Mouse (Mus musculus) erythroblast, embryonic 14.5 days (primary cell): Measurements from ENCODE around the gene Pip5k1c. TPM values are rescaled to one million over a fixed set of nuclear protein-coding genes. Genes with fewer than 3 reads are reported as not detected.

Source experiments
- H3K27me3 ChIP-seq: 2 replicates; pipeline ENCODE4 v1.6.1; 2012; ENCODE audit warnings: inconsistent platforms; ENCODE audit not compliant: control insufficient read depth
- H3K36me3 ChIP-seq: 2 replicates; pipeline ENCODE4 v1.6.1; 2012; ENCODE audit warnings: mild to moderate bottlenecking, inconsistent platforms; ENCODE audit not compliant: control insufficient read depth
- H3K4me1 ChIP-seq: 2 replicates; pipeline ENCODE4 v1.6.1; 2012; ENCODE audit warnings: inconsistent platforms; ENCODE audit not compliant: control insufficient read depth
- H3K4me3 ChIP-seq: replicated peaks from 2 replicates; pipeline ENCODE3; 2012; ENCODE audit warnings: moderate library complexity, mild to moderate bottlenecking, inconsistent platforms
- H3K9me3 ChIP-seq: 2 replicates; pipeline ENCODE4 v1.6.1; 2012; ENCODE audit warnings: low read length, inconsistent platforms, mixed read lengths; ENCODE audit not compliant: control insufficient read depth
- GATA1 ChIP-seq: IDR thresholded peaks from 2 replicates; pipeline ENCODE4 v1.6.1; 2012; ENCODE audit warnings: low read length, inconsistent platforms, mixed read lengths
- TAL1 ChIP-seq: IDR thresholded peaks from 3 replicates; pipeline ENCODE4 v1.6.1; 2012; ENCODE audit warnings: low read length, inconsistent platforms, mixed read lengths
- polyA plus RNA-seq: library from polyadenylated mRNA; stranded (reverse); fragments of >175 nt; gene quantifications from 2 replicates; pipeline ENCODE4 v1.2.3, GENCODE M21; 2012

The Pip5k1c gene
- polyA plus RNA-seq, 1 experiment: 4.5 TPM

- Histone ChIP-seq H3K4me1 (peaks cover 93% of the 10 kb centered on the region), H3K4me3 (no peak overlapping the region), H3K9me3 (no peaks in the 10 kb centered on the region), H3K36me3 (peaks cover 38% of the 10 kb centered on the region), H3K27me3 (no peaks in the 10 kb centered on the region)
- TF ChIP-seq TAL1: no peak
- no peak for TF ChIP-seq GATA1
These were observed 5.8 kb downstream of the Pip5k1c start for GRCm38 (mm10) chr10:81298369-81299100.

DNA sequence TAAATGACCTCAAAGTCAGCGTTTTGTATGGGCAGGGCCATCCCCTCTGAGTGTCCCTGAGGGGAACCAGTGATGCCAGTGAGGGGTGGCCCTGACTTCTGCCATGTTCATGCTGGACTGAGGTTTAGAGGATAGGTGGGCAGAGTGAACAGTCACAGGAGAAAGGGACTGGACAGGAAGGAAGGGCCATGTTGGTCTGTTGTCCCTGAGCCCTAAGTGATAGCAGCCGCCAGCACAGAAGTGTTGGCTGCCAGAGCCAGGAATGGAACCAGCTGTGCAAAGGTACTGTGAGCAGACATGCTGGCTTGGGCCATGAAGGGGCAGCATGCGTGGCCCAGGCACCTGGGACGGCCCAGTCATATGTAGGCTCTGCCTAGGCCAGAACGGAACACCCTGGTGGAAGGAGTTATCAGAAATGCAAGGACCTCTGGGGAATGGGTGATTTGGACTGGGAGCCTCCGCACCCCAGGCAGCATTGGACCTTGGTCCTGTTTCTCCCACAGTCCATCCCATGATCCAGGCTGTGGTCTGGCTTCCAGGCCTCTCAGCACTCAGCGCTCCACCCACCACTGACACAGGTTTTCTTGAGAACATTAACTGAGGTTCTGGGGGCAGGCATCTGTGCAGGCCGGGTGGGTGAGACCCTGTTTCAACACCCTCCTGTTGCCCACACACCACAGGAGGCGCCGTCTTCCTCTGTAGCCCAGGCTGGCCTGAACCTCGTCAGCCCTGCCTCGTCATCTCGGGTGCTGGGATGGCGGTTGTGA lies 7.0 kb downstream of the Pip5k1c start:
- TF ChIP-seq TAL1 (no peak), GATA1 (no peak)
- peaks cover 90% of the 10 kb centered on the region for H3K4me1 ChIP-seq
- no peak overlapping the region for H3K4me3 ChIP-seq
- peaks cover 34% of the 10 kb centered on the region for H3K36me3 ChIP-seq
- H3K27me3 ChIP-seq: no peaks in the 10 kb centered on the region
- no peaks in the 10 kb centered on the region for H3K9me3 ChIP-seq

- Histone ChIP-seq H3K9me3 (no peaks in the 10 kb centered on the region), H3K4me3 (no peak overlapping the region), H3K27me3 (no peaks in the 10 kb centered on the region), H3K4me1 (peaks cover 88% of the 10 kb centered on the region), H3K36me3 (peaks cover 35% of the 10 kb centered on the region)
- TF ChIP-seq GATA1 (no peak), TAL1 (no peak)
These were observed 7.7 kb downstream of the Pip5k1c start for GRCm38 (mm10) chr10:81300352-81300907.

DNA sequence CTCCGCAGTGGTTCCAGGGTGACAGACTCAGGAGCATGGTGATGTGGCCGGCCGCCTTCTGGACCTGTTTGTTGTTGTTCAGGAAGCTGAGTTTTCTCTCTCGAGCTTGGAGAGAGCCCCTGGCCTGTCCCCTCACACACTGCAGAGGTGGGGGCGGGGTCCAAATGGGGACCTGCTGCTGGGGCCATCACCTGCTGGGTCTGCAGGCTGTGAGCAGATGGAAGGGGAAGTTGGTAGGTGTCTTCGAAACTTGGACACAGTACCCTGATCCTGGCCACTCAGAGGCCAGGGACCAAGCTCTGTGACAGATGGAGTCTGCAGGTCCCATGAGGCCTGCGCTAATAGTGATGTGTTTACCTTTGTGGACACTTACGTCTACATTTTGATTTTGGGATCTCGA lies 8.6 kb downstream of the Pip5k1c start:
- no peak overlapping the region for H3K4me3 ChIP-seq
- peaks cover 35% of the 10 kb centered on the region for H3K36me3 ChIP-seq
- H3K4me1 ChIP-seq: peaks cover 79% of the 10 kb centered on the region
- TF ChIP-seq GATA1 (no peak), TAL1 (no peak)
- H3K27me3 ChIP-seq: no peaks in the 10 kb centered on the region
- H3K9me3 ChIP-seq: no peaks in the 10 kb centered on the region

DNA sequence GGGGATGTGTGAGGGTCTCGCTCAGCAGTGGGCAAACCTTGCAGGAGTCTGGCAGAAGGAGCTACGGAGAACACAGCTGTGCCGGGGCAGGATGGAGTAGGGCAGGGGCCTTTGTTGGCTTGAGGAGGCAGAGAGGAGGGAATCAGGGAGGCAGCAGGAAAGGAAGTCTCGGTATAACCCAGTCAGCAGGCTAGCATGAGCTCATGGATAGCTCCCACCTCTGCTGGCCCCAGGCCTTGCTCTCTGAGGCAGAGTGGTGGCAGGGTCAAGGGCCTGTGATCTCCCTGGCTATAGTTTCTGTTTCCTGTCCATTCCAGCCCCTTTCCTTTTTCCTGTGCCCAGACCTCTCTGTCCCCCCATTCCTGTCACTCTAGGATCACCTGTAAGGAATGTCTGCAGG lies 9.5 kb downstream of the Pip5k1c start:
- TF ChIP-seq TAL1 (no peak), GATA1 (no peak)
- H3K9me3 ChIP-seq: no peaks in the 10 kb centered on the region
- peaks cover 41% of the 10 kb centered on the region for H3K36me3 ChIP-seq
- H3K4me1 ChIP-seq: peaks cover 72% of the 10 kb centered on the region
- no peak overlapping the region for H3K4me3 ChIP-seq
- no peaks in the 10 kb centered on the region for H3K27me3 ChIP-seq

GRCm38 (mm10) chr10:81302781-81303218 lies 10.0 kb downstream of the Pip5k1c start:
- H3K27me3 ChIP-seq: no peaks in the 10 kb centered on the region
- peaks cover 46% of the 10 kb centered on the region for H3K36me3 ChIP-seq
- peaks cover 67% of the 10 kb centered on the region for H3K4me1 ChIP-seq
- TF ChIP-seq GATA1 (no peak), TAL1 (no peak)
- H3K9me3 ChIP-seq: no peaks in the 10 kb centered on the region
- peak overlapping the region; percentile 19 for H3K4me3 ChIP-seq

DNA sequence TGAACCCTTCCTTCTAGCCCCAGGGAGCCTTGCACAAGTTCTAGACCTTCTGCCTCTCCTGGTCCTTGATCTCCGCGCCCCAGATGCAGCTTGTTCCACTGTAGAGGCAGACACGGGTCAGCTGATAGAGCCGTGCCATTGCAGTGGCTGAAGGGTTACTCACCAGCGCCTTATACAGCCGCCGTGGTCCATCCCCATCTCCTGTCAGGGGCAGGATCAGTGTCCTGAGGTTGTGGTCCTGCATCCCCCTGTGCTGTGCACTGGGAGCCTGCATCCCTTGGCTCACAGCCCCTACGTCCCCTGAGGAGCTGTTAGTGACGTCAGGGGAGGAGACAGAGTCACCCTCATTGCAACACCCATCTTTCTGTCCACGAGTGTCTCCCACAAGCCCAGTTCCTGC lies 10.5 kb downstream of the Pip5k1c start:
- TF ChIP-seq GATA1 (no peak), TAL1 (no peak)
- no peaks in the 10 kb centered on the region for H3K27me3 ChIP-seq
- no peak overlapping the region for H3K4me3 ChIP-seq
- H3K4me1 ChIP-seq: peaks cover 62% of the 10 kb centered on the region
- H3K9me3 ChIP-seq: no peaks in the 10 kb centered on the region
- H3K36me3 ChIP-seq: peaks cover 46% of the 10 kb centered on the region

GRCm38 (mm10) chr10:81303761-81304160 lies 11.0 kb downstream of the Pip5k1c start:
- H3K4me1 ChIP-seq: peaks cover 57% of the 10 kb centered on the region

GRCm38 (mm10) chr10:81304597-81305238 lies 12.0 kb downstream of the Pip5k1c start:
- H3K4me3 ChIP-seq: no peak overlapping the region
- peaks cover 55% of the 10 kb centered on the region for H3K36me3 ChIP-seq
- H3K9me3 ChIP-seq: no peaks in the 10 kb centered on the region
- TF ChIP-seq TAL1 (no peak), GATA1 (no peak)
- H3K27me3 ChIP-seq: no peaks in the 10 kb centered on the region
- H3K4me1 ChIP-seq: peaks cover 48% of the 10 kb centered on the region

More at GRCm38 (mm10) chr10:81303761-81304160, 11.0 kb downstream of the Pip5k1c start:
- no peak overlapping the region for H3K4me3 ChIP-seq
- H3K9me3 ChIP-seq: no peaks in the 10 kb centered on the region
- H3K27me3 ChIP-seq: no peaks in the 10 kb centered on the region
- TF ChIP-seq TAL1 (no peak), GATA1 (no peak)
- peaks cover 45% of the 10 kb centered on the region for H3K36me3 ChIP-seq
